Comparison of ENCODE assay signal across 10 mouse cellular contexts in the genomic region with DNA sequence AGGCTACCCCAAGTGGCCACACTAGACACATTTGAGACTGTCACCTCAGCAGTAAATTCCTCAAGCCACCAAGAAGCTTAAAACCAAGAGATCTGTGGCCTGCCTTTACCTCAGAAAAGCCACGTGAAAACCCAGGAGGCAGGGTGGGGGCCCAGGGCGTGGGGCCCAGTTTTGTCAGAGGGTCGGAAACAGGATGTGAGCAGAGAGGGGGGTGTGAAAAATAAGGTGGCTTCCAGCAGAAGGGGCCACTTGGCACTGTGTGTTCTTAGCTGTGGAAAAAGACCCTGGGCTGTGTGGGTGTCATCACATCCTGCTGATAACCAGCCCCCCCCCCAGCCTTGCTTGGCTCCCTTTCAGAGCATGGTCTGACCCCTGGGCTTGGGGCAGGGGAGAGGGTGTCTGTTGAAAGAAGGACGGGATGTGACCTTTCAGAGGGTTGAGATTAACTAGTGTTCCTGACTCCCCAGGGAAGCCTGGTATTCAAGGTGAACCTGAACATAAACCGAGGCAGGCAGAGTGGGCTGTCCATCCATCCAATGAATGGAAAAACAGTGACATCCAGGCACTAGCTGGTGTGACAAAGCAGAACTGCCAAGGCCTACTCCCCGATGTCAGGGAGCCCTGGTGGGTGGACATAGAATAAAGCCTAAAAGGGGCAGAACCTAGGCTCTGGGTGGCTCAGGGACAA. TPM values are rescaled to one million over a fixed set of nuclear protein-coding genes. Genes with fewer than 3 reads are reported as not detected.
DNase-seq lines count a peak whose midpoint lies in the region; ATAC-seq lines count a peak whose summit lies in the region.
"Had no signal": no experiment of that assay in that cellular context is flagged by ENCODE, and none has a peak within 500 bp of the region (broad histone marks: within the 10 kb centered on the region; RNA-seq: fewer than 3 reads in every experiment).

No protein-coding gene starts in this region.

- no peak for DNase-seq in heart, embryonic 10.5 days (ENCODE audit: low spot score)
- DNase-seq in heart, adult 8-10 months (ENCODE audit: low spot score), result no peak
- DNase-seq in spleen, postnatal 36 days (ENCODE audit: low spot score in 2 of 2), result peak; percentile 88
- DNase-seq in gastrocnemius, postnatal 4 days (ENCODE audit: low spot score in 2 of 2), result no peak
- DNase-seq in cerebellum, postnatal 36 days, result no peak
- DNase-seq in embryo, embryonic 11 days, result no peak
- DNase-seq: kidney, adult 2 months had no signal

- WGBS in heart, embryonic 10.5 days, result 52% methylated on average over 6 of the region's 6 CpGs
- 45% methylated on average over 6 of the region's 6 CpGs for WGBS in lung, embryonic 16.5 days

- no peak overlapping the region for H3K9ac ChIP-seq in lung, embryonic 16.5 days (ENCODE audit: low read length)

- peak overlapping the region; percentile 73 for H3K27ac ChIP-seq in heart, embryonic 10.5 days
- peak overlapping the region; percentile 70 for H3K27ac ChIP-seq in lung, embryonic 16.5 days (ENCODE audit: low read length)

- H3K9me3 ChIP-seq in heart, embryonic 10.5 days, result no peaks in the 10 kb centered on the region
- no peaks in the 10 kb centered on the region for H3K9me3 ChIP-seq in lung, embryonic 16.5 days (ENCODE audit: control insufficient read depth, low read length)

- peaks cover 16% of the 10 kb centered on the region for H3K4me1 ChIP-seq in heart, embryonic 10.5 days
- H3K4me1 ChIP-seq in lung, embryonic 16.5 days (replicated peaks; ENCODE audit: control insufficient read depth, insufficient read depth, low read length), result no peaks in the 10 kb centered on the region

- no peaks in the 10 kb centered on the region for H3K36me3 ChIP-seq in heart, embryonic 10.5 days
- no peaks in the 10 kb centered on the region for H3K36me3 ChIP-seq in lung, embryonic 16.5 days (ENCODE audit: control insufficient read depth, insufficient read depth, low read length)

- H3K27me3 ChIP-seq in heart, embryonic 10.5 days (ENCODE audit: insufficient read depth, poor library complexity, severe bottlenecking), result no peaks in the 10 kb centered on the region
- H3K27me3 ChIP-seq in lung, embryonic 16.5 days (ENCODE audit: control insufficient read depth, insufficient read depth, low read depth, low read length), result no peaks in the 10 kb centered on the region

- ATAC-seq in common myeloid progenitor, adult 5-6 weeks (replicated peaks; ENCODE audit: low read depth, poor library complexity, severe bottlenecking), result peak; percentile 57
- peak; percentile 53 for ATAC-seq in lung, embryonic 16.5 days (ENCODE audit: low read depth)

- H3K4me3 ChIP-seq in heart, embryonic 10.5 days, result no peak overlapping the region
- no peak overlapping the region for H3K4me3 ChIP-seq in lung, embryonic 16.5 days (ENCODE audit: low read length)

- no peak overlapping the region for H3K4me2 ChIP-seq in lung, embryonic 16.5 days (ENCODE audit: low read depth, low read length)

RNA-seq across cellular contexts. Expression of gene Dusp2, which starts 21.3 kb away (rescaled TPM):
- polyA plus RNA-seq in heart, embryonic 10.5 days (2016; fragmentation: Nextera tagmentation; extraction: Ambion mirVana), result 14.1 and 15.7 TPM in 2 replicates
- total RNA-seq in heart, adult 8-10 months (2022), result 1 to 10 TPM in 2 of 4 experiments, under 1 TPM in 2; 0.27 to 1.6 (median 0.69) TPM
- 144 and 157 TPM in 2 replicates for total RNA-seq in common myeloid progenitor, adult 5-6 weeks (2017)
- polyA plus RNA-seq in lung, embryonic 16.5 days (2015; fragmentation: Nextera tagmentation; extraction: Ambion mirVana), result 6.1 and 6.2 TPM in 2 replicates
- 1 to 10 TPM; 3.2 to 3.6 TPM for total RNA-seq in gastrocnemius, postnatal 4 days (2021)

RNA-seq across cellular contexts. Expression of gene Astl, which starts 23.8 kb away (rescaled TPM):
- polyA plus RNA-seq in heart, embryonic 10.5 days (2016; fragmentation: Nextera tagmentation; extraction: Ambion mirVana), result 0.08 TPM in 1 of 2 replicates, not detected in the other
- total RNA-seq in heart, adult 8-10 months (2022), result not detected
- not detected in 2 replicates for total RNA-seq in common myeloid progenitor, adult 5-6 weeks (2017)
- not detected in 2 replicates for polyA plus RNA-seq in lung, embryonic 16.5 days (2015; fragmentation: Nextera tagmentation; extraction: Ambion mirVana)
- under 1 TPM; 0.12 to 0.31 TPM for total RNA-seq in gastrocnemius, postnatal 4 days (2021)
- polyA plus RNA-seq: C2C12; kidney, adult 2 months had no signal

RNA-seq across cellular contexts. Expression of gene Stard7, which starts 44.6 kb away (rescaled TPM):
- polyA plus RNA-seq in heart, embryonic 10.5 days (2016; fragmentation: Nextera tagmentation; extraction: Ambion mirVana), result 97.1 and 110 TPM in 2 replicates
- total RNA-seq in heart, adult 8-10 months (2022), result 100 to 1,000 TPM; 162 to 173 (median 169) TPM
- total RNA-seq in common myeloid progenitor, adult 5-6 weeks (2017), result 166 and 172 TPM in 2 replicates
- 56.8 and 57.3 TPM in 2 replicates for polyA plus RNA-seq in lung, embryonic 16.5 days (2015; fragmentation: Nextera tagmentation; extraction: Ambion mirVana)
- total RNA-seq in gastrocnemius, postnatal 4 days (2021), result 100 to 1,000 TPM; 108 to 129 TPM

RNA-seq across cellular contexts. Expression of gene Adra2b, which starts 48.4 kb away (rescaled TPM):
- polyA plus RNA-seq in heart, embryonic 10.5 days (2016; fragmentation: Nextera tagmentation; extraction: Ambion mirVana), result 9.2 and 10.1 TPM in 2 replicates
- total RNA-seq in heart, adult 8-10 months (2022), result under 1 TPM; 0.41 to 0.78 (median 0.70) TPM
- 0.14 TPM in 1 of 2 replicates, not detected in the other for total RNA-seq in common myeloid progenitor, adult 5-6 weeks (2017)
- 0.30 and 0.50 TPM in 2 replicates for polyA plus RNA-seq in lung, embryonic 16.5 days (2015; fragmentation: Nextera tagmentation; extraction: Ambion mirVana)
- total RNA-seq in gastrocnemius, postnatal 4 days (2021), result 1 to 10 TPM in 1 of 2 experiments, under 1 TPM in 1; 0.96 to 1.2 TPM
- polyA plus RNA-seq: C2C12 had no signal

Comparison
In these comparisons a context has a peak if more than half of its experiments do, and no peak if none do; other contexts are left out.
1. DNase-seq: peak in spleen, postnatal 36 days (2 of 2); none in heart, embryonic 10.5 days (single experiment), heart, adult 8-10 months (single experiment), gastrocnemius, postnatal 4 days (0 of 2), cerebellum, postnatal 36 days (0 of 2) and embryo, embryonic 11 days (single experiment).
2. RNA of gene Dusp2, which starts 21.3 kb away (total RNA-seq): 144 to 157 TPM in common myeloid progenitor, adult 5-6 weeks; 3.2 to 3.6 TPM in gastrocnemius, postnatal 4 days and 0.27 to 1.6 TPM in heart, adult 8-10 months; every median in the first group is over 10 times any median in the second.